Mouse (Mus musculus) heart, adult 2 months (tissue): ENCODE results near the gene Gm17651.

Experiments used
- CTCF ChIP-seq: fragments of 200-600 bp; IDR thresholded peaks from 2 replicates; pipeline ENCODE4 v1.8.1; 2022; ENCODE audit warnings: antibody characterized with exemption, mild to moderate bottlenecking, moderate library complexity
- POLR2A ChIP-seq: fragments of 200-500 bp; IDR thresholded peaks from 2 replicates; pipeline ENCODE4 v1.6.1; 2011; ENCODE audit warnings: mild to moderate bottlenecking, low read depth, low read length, control low read depth; ENCODE audit not compliant: insufficient read depth

- TF ChIP-seq CTCF (no peak), POLR2A (peak; percentile 52; the same call in 1 of the 2 replicates)
These were observed 22.9 kb downstream of the Gm17651 start for GRCm38 (mm10) chr3:97651604-97652003.
